Mouse (Mus musculus) hindbrain, embryonic 15.5 days (tissue): ENCODE data around the gene Mbnl2. TPM values are rescaled to one million over a fixed set of nuclear protein-coding genes. Genes with fewer than 3 reads are reported as not detected.

Experiments used
- ATAC-seq: fragments of 200-750 bp; cut with Nextera tagmentation; 2 replicates; pipeline ENCODE4 v1.8.0; 2017; ENCODE audit warnings: low read depth, moderate number of reproducible peaks, moderate TSS enrichment; ENCODE audit not compliant: low FRiP score
- H3K27ac ChIP-seq: fragments of 300-500 bp; sonication (generic); replicated peaks from 2 replicates; pipeline ENCODE4 v1.5.1; 2015; ENCODE audit warnings: mild to moderate bottlenecking, inconsistent platforms
- H3K27me3 ChIP-seq: fragments of 300-500 bp; sonication (generic); 2 replicates; pipeline ENCODE4 v1.6.1; 2015; ENCODE audit warnings: control low read depth, inconsistent platforms
- H3K36me3 ChIP-seq: fragments of 300-500 bp; sonication (generic); 2 replicates; pipeline ENCODE4 v1.6.1; 2015; ENCODE audit warnings: control low read depth, inconsistent platforms
- H3K4me1 ChIP-seq: fragments of 300-500 bp; sonication (generic); replicated peaks from 2 replicates; pipeline ENCODE4 v1.6.1; 2015; ENCODE audit warnings: control low read depth, inconsistent platforms
- H3K4me2 ChIP-seq: fragments of 300-500 bp; sonication (generic); 2 replicates; pipeline ENCODE4 v1.6.1; 2015; ENCODE audit warnings: moderate library complexity, mild to moderate bottlenecking, inconsistent platforms
- H3K4me3 ChIP-seq: fragments of 300-500 bp; sonication (generic); 2 replicates; pipeline ENCODE4 v1.5.1; 2015; ENCODE audit warnings: mild to moderate bottlenecking, inconsistent platforms
- H3K9ac ChIP-seq: fragments of 300-500 bp; sonication (generic); 2 replicates; pipeline ENCODE4 v1.6.1; 2015; ENCODE audit warnings: inconsistent platforms
- H3K9me3 ChIP-seq: fragments of 300-500 bp; sonication (generic); 2 replicates; pipeline ENCODE4 v1.6.1; 2016; ENCODE audit warnings: control low read depth, inconsistent platforms
- WGBS: fragments of 180-500 bp; shearing (Covaris S2); methylation state at CpG from one replicate; pipeline ENCODE4 v1.1.7; 2015; 5-methylcytosine and 5-hydroxymethylcytosine counted together
- polyA plus RNA-seq: library from polyadenylated mRNA; unstranded; fragments of >200 nt; fragmentation: Nextera tagmentation; extraction: Ambion mirVana; gene quantifications from 2 replicates; pipeline ENCODE4 v1.2.1, GENCODE M21; 2015

The Mbnl2 gene
- polyA plus RNA-seq, 1 experiment from 2014 or later: 25.5 TPM

DNA sequence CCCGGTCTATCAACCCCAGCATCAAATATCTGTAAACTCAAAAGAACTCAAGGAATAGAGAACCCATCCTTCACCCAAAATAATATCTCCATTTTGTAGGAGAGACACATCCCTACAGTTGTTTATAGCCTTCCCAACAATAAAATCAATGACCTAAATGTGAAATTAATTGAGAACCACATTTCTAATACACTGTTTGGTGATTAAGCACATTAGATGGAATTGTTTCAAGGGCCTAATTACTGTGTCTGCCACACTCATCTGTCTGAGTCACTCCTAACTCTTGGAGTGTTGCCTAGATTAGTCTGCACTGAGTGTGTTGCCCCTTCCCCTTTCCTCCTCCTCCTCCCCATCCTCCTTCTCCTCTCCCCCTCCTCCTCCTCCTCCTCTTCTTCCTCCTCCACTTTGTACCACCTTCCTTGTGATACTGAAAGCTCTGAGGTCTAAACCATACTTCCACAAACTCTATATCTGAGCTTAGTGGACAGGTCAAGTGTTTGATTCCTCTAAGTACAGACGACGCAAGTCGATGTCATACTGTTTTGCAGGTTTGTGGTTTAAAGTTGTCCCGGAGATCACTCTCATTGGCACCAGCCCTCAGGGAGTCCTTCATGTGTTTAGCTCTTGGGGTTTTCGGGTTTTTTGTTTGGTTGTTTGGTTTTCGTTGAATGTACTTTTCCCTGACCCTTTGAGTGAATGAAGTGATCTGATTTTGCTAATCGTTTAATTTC is 48.8 kb downstream of the Mbnl2 start:
- Histone ChIP-seq H3K4me2 (no peak overlapping the region), H3K27ac (no peak overlapping the region), H3K4me3 (no peak overlapping the region), H3K9me3 (no peaks in the 10 kb centered on the region), H3K36me3 (no peaks in the 10 kb centered on the region), H3K4me1 (no peaks in the 10 kb centered on the region), H3K9ac (no peak overlapping the region), H3K27me3 (no peaks in the 10 kb centered on the region)
- no peak for ATAC-seq
- WGBS: 90% methylated on average over 8 of the region's 8 CpGs

- Histone ChIP-seq H3K4me3 (no peak overlapping the region), H3K4me2 (no peak overlapping the region), H3K36me3 (no peaks in the 10 kb centered on the region), H3K27ac (no peak overlapping the region), H3K9ac (no peak overlapping the region), H3K9me3 (no peaks in the 10 kb centered on the region), H3K27me3 (no peaks in the 10 kb centered on the region), H3K4me1 (no peaks in the 10 kb centered on the region)
- WGBS: 92% methylated on average over 19 of the region's 19 CpGs
- ATAC-seq: no peak
Measured at GRCm38 (mm10) chr14:120324883-120325480, 49.5 kb downstream of the Mbnl2 start.

DNA sequence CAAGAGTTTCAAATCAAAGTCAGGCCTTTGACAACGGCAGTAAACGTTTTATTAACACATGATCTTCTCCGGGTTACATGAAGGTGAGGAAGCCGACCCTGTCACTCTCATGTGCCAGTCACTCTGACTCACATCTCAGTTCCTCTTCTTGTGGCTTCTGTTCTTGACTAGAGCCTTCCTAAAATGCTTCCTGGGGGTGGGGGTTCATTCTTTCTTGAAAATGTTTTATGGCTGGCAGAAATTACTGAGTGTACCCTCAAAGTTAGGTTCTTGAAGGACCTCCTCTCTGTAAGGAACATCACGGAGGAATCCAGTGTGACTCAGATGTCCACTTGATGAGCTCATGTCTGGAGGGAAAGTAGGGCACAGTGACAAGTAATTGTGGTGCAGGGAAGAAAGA is 50.2 kb downstream of the Mbnl2 start:
- Histone ChIP-seq H3K4me1 (peaks cover 5% of the 10 kb centered on the region; the same call in 1 of the 2 replicates), H3K4me2 (no peak overlapping the region), H3K27me3 (no peaks in the 10 kb centered on the region), H3K4me3 (no peak overlapping the region), H3K36me3 (no peaks in the 10 kb centered on the region), H3K9ac (no peak overlapping the region), H3K9me3 (no peaks in the 10 kb centered on the region), H3K27ac (no peak overlapping the region)
- WGBS: 87% methylated on average over 5 of the region's 5 CpGs
- ATAC-seq: no peak

- Histone ChIP-seq H3K4me3 (no peak overlapping the region), H3K27me3 (no peaks in the 10 kb centered on the region), H3K27ac (no peak overlapping the region), H3K9me3 (no peaks in the 10 kb centered on the region), H3K4me1 (peaks cover 11% of the 10 kb centered on the region), H3K9ac (no peak overlapping the region), H3K36me3 (no peaks in the 10 kb centered on the region), H3K4me2 (no peak overlapping the region)
- WGBS: 62% methylated on average over 12 of the region's 12 CpGs
- ATAC-seq: peak; percentile 31; the same call in 1 of the 2 replicates
Measured at GRCm38 (mm10) chr14:120330454-120330853, 55.0 kb downstream of the Mbnl2 start.

- no peak for ATAC-seq
- H3K27me3 ChIP-seq: no peaks in the 10 kb centered on the region
- 86% methylated on average over 13 of the region's 13 CpGs for WGBS
- H3K4me3 ChIP-seq: no peak overlapping the region
- no peak overlapping the region for H3K9ac ChIP-seq
- H3K27ac ChIP-seq: no peak overlapping the region
- H3K9me3 ChIP-seq: no peaks in the 10 kb centered on the region
- no peaks in the 10 kb centered on the region for H3K36me3 ChIP-seq
- no peak overlapping the region for H3K4me2 ChIP-seq
- peaks cover 13% of the 10 kb centered on the region for H3K4me1 ChIP-seq
Measured at GRCm38 (mm10) chr14:120330881-120331514, 55.5 kb downstream of the Mbnl2 start.

DNA sequence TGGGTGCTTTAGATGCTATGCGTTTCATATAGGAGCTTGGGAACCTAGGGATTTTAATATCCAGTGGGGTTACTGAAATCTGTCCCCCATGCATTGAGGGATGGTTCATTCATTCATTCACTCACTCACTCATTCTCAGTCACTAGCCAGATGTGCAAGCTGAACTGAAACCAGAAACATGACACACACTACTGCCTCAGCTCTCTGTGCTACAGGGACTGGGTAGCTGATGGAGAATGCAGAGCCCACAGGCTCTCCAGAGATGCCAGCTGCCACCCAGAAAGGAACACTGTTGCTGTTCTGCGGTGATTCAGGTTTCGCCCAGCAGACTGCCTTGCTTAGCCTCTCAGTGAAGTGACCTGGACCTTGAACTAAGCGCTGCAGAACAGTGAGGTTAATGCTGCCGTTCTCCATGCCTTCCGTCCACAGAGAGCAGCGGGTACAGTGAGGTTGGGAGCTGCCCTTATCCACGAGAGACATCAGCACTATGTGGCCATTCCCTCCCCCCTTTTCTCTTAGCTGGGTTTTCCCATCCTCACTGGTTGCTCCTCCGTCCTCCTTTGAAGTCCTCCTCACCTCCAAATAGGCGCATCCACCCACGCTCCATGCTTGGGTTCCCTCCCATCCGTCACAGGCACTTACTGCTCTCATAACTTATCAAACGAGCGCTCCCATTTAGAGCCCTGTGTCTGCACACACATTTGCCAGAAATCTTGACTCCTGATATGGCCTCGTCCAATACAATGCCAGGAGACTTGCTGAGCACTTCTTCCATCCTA is 58.2 kb downstream of the Mbnl2 start:
- peaks cover 35% of the 10 kb centered on the region for H3K4me1 ChIP-seq
- H3K36me3 ChIP-seq: no peaks in the 10 kb centered on the region
- ATAC-seq: no peak
- H3K9me3 ChIP-seq: no peaks in the 10 kb centered on the region
- no peak overlapping the region for H3K9ac ChIP-seq
- H3K4me3 ChIP-seq: no peak overlapping the region
- WGBS: 81% methylated on average over 15 of the region's 15 CpGs
- H3K4me2 ChIP-seq: no peak overlapping the region
- no peak overlapping the region for H3K27ac ChIP-seq
- no peaks in the 10 kb centered on the region for H3K27me3 ChIP-seq

DNA sequence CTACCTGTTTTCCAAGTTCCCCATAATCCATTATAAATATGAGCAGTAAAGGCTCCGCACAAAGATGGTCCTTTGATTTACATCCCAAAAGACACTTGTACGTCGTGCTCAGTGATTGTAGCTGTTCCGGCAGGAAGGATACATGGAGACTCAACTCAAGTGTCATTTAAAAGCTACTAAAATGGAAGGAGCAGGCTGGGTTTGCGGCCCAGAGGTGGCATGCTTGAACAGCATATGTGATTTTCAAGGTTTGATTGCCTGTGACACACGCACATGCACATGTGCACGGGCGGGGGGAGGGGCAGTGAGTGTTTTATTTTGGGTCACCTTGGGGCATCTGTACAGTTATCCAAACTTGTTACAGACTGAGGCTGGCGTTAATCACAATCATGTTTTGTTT is 59.9 kb downstream of the Mbnl2 start:
- no peaks in the 10 kb centered on the region for H3K27me3 ChIP-seq
- peaks cover 32% of the 10 kb centered on the region for H3K4me1 ChIP-seq
- H3K9ac ChIP-seq: no peak overlapping the region
- WGBS: 82% methylated on average over 9 of the region's 9 CpGs
- no peak overlapping the region for H3K27ac ChIP-seq
- H3K9me3 ChIP-seq: no peaks in the 10 kb centered on the region
- no peak for ATAC-seq
- no peak overlapping the region for H3K4me2 ChIP-seq
- no peak overlapping the region for H3K4me3 ChIP-seq
- no peaks in the 10 kb centered on the region for H3K36me3 ChIP-seq

DNA sequence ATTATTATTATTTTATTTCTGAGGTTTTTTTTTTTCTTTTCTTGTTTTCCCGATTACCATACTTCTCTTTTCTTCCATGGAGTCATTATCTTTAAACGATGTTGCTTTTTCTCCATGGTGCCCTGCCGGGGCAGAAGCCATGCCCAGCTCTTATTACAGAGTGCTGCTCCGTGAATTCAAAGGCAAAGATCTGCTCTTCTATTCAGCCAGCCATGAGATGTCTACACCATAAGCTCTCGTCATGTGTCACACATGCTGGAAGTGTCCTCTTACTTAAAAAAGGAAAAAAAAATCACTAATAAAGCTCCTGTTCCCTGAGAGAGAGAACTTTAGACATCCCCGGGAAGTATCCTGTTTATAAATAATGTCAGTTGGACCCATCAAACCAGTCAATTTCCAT is 60.4 kb downstream of the Mbnl2 start:
- H3K4me2 ChIP-seq: no peak overlapping the region
- no peaks in the 10 kb centered on the region for H3K27me3 ChIP-seq
- H3K36me3 ChIP-seq: no peaks in the 10 kb centered on the region
- H3K9me3 ChIP-seq: no peaks in the 10 kb centered on the region
- H3K27ac ChIP-seq: no peak overlapping the region
- 72% methylated on average over 6 of the region's 6 CpGs for WGBS
- H3K4me3 ChIP-seq: no peak overlapping the region
- ATAC-seq: no peak
- no peak overlapping the region for H3K9ac ChIP-seq
- H3K4me1 ChIP-seq: peaks cover 28% of the 10 kb centered on the region

DNA sequence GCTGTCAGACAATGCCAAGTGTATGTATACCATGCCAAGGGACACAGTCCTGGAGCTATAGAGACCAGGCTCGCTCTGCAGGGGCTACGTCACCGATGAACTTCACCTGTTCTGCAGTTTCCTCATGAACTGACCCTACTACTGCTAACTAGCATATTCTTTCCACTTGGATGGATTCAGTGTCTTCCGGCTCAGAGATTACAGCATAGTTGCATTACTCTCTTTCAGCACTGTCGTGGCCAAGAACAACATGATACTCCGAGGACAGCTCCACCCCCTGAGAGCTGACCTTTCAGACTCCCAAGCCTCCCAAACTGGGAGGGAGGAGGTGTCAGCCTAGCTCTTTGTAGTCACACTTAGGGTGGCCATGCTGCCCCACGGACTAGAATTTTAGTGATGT is 60.9 kb downstream of the Mbnl2 start:
- Histone ChIP-seq H3K9ac (no peak overlapping the region), H3K9me3 (no peaks in the 10 kb centered on the region), H3K4me3 (no peak overlapping the region), H3K4me2 (no peak overlapping the region), H3K27me3 (no peaks in the 10 kb centered on the region), H3K27ac (no peak overlapping the region), H3K36me3 (no peaks in the 10 kb centered on the region), H3K4me1 (peaks cover 28% of the 10 kb centered on the region)
- no peak for ATAC-seq
- WGBS: 40% methylated on average over 7 of the region's 7 CpGs

DNA sequence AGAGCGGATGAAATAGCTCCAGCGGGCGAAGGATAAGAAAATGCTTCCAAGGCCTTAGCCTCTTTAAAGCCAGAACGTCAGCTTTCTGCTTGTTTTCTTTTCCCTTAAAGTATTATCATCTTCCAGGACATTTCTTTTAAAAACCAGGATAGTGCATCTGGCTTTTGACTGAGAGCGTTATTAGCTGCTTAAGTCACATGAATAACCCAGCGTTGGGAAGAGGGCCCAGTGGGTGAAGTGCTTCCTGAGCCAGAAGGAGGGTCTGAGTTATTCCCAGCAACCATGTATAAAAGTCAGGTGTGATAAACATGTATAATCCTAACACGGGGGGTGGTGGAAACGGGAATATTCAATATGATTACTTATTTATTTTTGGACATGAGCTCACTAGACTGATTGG is 61.4 kb downstream of the Mbnl2 start:
- Histone ChIP-seq H3K4me2 (no peak overlapping the region), H3K36me3 (no peaks in the 10 kb centered on the region), H3K4me3 (no peak overlapping the region), H3K9me3 (no peaks in the 10 kb centered on the region), H3K4me1 (peaks cover 28% of the 10 kb centered on the region), H3K27ac (no peak overlapping the region), H3K27me3 (no peaks in the 10 kb centered on the region), H3K9ac (no peak overlapping the region)
- WGBS: 72% methylated on average over 8 of the region's 8 CpGs
- ATAC-seq: no peak

DNA sequence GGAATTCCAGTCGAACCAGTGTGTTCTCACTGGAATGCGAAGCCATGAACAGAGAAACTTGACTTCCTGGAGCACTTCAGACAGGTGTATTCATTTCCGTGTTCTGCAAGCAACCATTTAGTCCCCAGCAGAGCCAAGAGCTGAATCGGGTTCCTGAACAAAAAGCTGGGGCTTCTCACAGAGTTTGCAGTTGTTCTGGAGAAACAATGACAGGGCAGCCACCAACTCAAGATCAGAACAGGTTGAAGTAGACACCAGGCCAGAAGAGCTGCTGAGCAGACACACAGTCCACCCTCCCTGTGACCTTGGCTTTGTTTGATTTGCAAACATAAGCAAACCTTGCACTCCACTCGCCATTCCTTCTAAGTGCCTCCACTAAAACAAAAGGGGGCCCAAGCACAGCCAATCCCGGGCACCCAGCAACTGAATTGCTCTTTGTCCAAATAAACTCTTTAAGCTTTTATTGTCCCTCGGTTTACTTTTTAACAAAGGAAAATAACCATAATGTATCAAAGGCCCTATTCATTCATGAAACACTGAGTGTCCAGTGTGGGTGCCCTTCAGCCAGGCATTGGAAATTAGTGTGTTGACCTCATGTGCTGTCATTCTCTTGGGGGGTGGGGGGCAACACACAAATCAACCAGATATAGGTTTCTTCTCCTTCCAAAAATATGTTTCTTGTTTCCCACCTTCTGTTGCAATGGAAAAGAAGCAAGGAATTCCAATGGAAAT is 62.4 kb downstream of the Mbnl2 start:
- WGBS: 42% methylated on average over 7 of the region's 7 CpGs
- H3K4me3 ChIP-seq: no peak overlapping the region
- 0 out of 2 replicates have a peak overlapping the region, but pooled peaks have one; percentile 7 for H3K27ac ChIP-seq
- H3K9me3 ChIP-seq: no peaks in the 10 kb centered on the region
- H3K4me2 ChIP-seq: no peak overlapping the region
- no peaks in the 10 kb centered on the region for H3K36me3 ChIP-seq
- no peak overlapping the region for H3K9ac ChIP-seq
- ATAC-seq: no peak
- H3K4me1 ChIP-seq: peaks cover 28% of the 10 kb centered on the region
- no peaks in the 10 kb centered on the region for H3K27me3 ChIP-seq
